Mouse (Mus musculus) macrophage (primary cell): Measurements from ENCODE around the gene Dohh. TPM values are rescaled to one million over a fixed set of nuclear protein-coding genes. Genes with fewer than 3 reads are reported as not detected.

Experiments
- H3K27ac ChIP-seq: fragments of 350-480 bp; formaldehyde crosslinking; 2 replicates; pipeline ENCODE4 v1.9.0; 2021
- H3K36me3 ChIP-seq: fragments of 350-480 bp; formaldehyde crosslinking; 2 replicates; pipeline ENCODE4 v1.9.0; 2021; ENCODE audit errors: inconsistent target
- H3K4me3 ChIP-seq: fragments of 350-480 bp; formaldehyde crosslinking; 2 replicates; pipeline ENCODE4 v1.9.0; 2021; ENCODE audit errors: inconsistent target
- H3K79me2 ChIP-seq: fragments of 350-480 bp; formaldehyde crosslinking; 2 replicates; pipeline ENCODE4 v1.9.0; 2021; ENCODE audit errors: inconsistent target
- WGBS: methylation state at CpG from one replicate; pipeline ENCODE4 v1.1.7; 2026; ENCODE audit warnings: inconsistent platforms; ENCODE audit not compliant: missing documents; 5-methylcytosine and 5-hydroxymethylcytosine counted together
- polyA plus RNA-seq: library from polyadenylated mRNA; stranded (reverse); fragments of 250-400 nt; gene quantifications from 3 replicates; pipeline ENCODE4 v1.2.4, GENCODE M21; 2018; ENCODE audit warnings: inconsistent platforms

The Dohh gene
- polyA plus RNA-seq, 1 experiment from 2014 or later, result 21.0 TPM

DNA sequence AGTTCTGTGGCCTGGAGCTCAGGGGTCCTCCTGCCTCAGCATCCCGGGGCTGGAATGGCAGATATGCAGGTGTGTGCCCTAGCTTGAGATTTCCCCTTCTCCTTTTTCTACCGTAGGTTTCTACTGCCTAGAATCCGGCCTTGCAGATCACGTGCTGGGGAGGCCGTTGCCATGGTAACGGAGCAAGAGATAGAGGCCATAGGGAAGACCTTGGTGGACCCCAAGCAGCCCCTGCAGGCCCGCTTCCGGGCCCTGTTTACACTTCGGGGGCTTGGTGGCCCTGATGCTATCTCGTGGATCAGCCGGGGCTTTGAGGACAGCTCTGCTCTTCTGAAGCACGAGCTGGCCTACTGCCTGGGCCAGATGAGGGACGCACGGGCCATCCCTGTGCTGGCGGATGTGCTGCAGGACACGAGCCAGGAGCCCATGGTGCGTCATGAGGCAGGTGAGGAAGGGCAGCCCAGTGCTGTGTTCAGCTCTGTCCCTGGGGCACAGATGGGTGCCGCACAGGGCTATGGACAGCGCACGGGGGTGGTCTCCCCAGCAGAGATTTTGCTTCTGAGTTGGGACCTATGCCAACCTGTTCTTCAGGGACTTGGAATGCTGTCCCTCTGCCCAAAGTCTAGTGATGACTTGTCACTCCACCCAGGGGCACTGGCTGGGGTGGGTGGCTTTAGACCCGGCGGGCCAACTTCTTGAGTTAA, 1.5 kb downstream of the Dohh start:
- Histone ChIP-seq H3K36me3 (peaks cover 22% of the 10 kb centered on the region; the same call in 1 of the 2 replicates), H3K27ac (no peak overlapping the region), H3K79me2 (peaks cover 32% of the 10 kb centered on the region), H3K4me3 (peak overlapping the region; percentile 100; the same call in 1 of the 2 replicates)
- WGBS, result 86% methylated on average over 22 of the region's 22 CpGs

DNA sequence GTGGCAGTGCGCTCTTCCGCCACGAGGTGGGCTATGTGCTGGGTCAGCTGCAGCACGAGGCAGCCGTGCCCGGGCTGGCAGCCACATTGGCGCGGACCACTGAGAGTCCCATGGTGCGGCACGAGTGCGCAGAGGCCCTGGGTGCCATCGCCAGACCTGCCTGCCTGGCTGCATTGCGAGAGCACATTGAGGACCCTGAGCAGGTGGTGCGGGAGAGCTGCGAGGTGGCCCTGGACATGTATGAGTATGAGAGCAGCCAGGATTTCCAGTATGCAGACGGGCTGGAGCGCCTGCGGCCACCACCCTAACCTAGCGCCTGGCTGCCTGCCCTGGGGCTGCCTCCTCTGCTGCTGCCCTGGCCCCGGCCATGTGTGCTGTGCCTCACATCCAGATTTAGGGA, 3.5 kb downstream of the Dohh start:
- WGBS, result 95% methylated on average over 19 of the region's 20 CpGs
- peaks cover 22% of the 10 kb centered on the region; the same call in 1 of the 2 replicates for H3K36me3 ChIP-seq
- peaks cover 32% of the 10 kb centered on the region for H3K79me2 ChIP-seq
- no peak overlapping the region for H3K27ac ChIP-seq
- no peak overlapping the region for H3K4me3 ChIP-seq

DNA sequence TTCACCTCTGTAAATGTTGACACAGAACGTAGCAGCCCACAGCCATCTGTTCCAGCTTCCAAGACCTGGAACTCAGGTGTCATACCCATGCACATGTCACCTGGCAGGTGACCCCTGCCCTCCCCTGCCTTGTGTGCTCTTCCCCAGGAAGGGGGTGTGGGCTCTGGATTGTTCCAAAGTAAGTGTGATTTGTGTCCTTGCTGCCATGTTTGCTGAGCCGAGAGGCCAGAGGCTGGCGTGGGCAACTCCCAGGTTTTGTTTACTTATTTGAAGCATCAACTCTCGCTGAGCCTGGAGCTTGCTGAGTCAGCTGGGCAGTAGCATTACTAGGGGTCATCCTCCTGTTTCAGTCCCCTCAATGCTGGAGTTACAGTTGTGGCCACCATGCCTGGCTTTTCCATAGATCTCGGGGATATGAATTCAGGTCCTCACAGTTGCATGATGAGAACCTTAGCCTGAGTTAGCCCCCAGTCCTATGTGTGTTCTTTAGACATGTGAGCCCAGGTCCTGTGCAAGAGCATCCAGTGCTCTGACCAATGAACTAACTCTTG, 4.4 kb downstream of the Dohh start, which contains the start of gene Gm48552:
Gene Gm48552, plus strand, starts transcription at position 501 of the 551 bp plus-strand sequence.
- WGBS, result 95% methylated on average over 5 of the region's 5 CpGs
- Histone ChIP-seq H3K27ac (peak within 1 kb of the TSS; percentile 41), H3K4me3 (no peak within 1 kb of the TSS), H3K36me3 (peaks cover 22% of the 10 kb centered on the region; the same call in 1 of the 2 replicates), H3K79me2 (peaks cover 32% of the 10 kb centered on the region)

DNA sequence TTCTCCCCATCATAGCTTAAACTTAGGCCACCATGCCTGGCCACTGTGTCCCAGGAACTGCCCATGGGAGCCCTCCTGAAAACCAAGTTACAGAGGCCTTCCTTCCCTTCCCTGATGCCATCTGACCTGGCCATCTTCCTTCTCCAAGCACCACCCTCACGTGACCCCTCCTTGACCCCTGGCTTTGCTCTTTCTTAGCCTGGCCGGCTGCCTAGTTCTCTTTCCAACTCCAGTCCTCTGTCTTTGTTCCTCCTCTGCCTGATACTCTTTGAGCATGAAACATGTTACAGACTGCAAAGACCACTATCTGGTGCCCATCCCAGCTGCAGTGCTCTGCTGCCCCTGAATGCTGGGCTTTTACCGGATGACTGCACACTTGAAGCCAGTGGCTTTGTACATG, 5.1 kb downstream of the Dohh start:
- WGBS, result 71% methylated on average over 3 of the region's 3 CpGs
- H3K27ac ChIP-seq, result peak overlapping the region; percentile 41
- peaks cover 32% of the 10 kb centered on the region for H3K79me2 ChIP-seq
- H3K36me3 ChIP-seq, result peaks cover 22% of the 10 kb centered on the region; the same call in 1 of the 2 replicates
- H3K4me3 ChIP-seq, result no peak overlapping the region

GRCm38 (mm10) chr10:81389801-81390677, 5.8 kb downstream of the Dohh start:
- peak overlapping the region; percentile 41 for H3K27ac ChIP-seq
- WGBS, result 67% methylated on average over 22 of the region's 23 CpGs

GRCm38 (mm10) chr10:81390678-81390965, 6.4 kb downstream of the Dohh start:
- H3K4me3 ChIP-seq, result no peak overlapping the region
- peaks cover 19% of the 10 kb centered on the region for H3K79me2 ChIP-seq
- 89% methylated on average over 12 of the region's 13 CpGs for WGBS
- peaks cover 22% of the 10 kb centered on the region; the same call in 1 of the 2 replicates for H3K36me3 ChIP-seq
- no peak overlapping the region for H3K27ac ChIP-seq

More at GRCm38 (mm10) chr10:81389801-81390677, 5.8 kb downstream of the Dohh start:
- Histone ChIP-seq H3K36me3 (peaks cover 22% of the 10 kb centered on the region; the same call in 1 of the 2 replicates), H3K79me2 (peaks cover 25% of the 10 kb centered on the region), H3K4me3 (no peak overlapping the region)

DNA sequence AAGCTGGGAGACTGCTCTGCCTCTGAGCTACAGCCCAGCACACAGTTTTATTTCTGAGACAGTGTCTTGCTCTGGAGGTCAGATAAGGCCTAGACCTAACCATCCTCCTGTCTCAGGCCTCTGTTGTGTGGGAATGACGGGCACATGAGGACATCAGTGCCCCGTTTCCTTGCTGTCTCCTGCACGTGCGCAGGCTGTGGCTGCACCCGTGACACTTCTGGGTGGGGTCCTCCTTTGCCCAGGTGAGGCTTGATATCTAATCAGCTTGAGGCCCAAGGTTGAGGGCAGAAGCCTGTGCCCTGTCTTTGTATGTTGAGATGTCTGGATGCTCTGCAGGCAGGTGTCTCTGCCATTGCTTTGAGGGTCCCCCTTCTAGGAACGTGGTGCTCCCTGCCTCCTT, 8.0 kb downstream of the Dohh start:
- Histone ChIP-seq H3K27ac (no peak overlapping the region), H3K79me2 (peaks cover 4% of the 10 kb centered on the region; the same call in 1 of the 2 replicates), H3K36me3 (peaks cover 10% of the 10 kb centered on the region; the same call in 1 of the 2 replicates), H3K4me3 (no peak overlapping the region)
- 97% methylated on average over 6 of the region's 6 CpGs for WGBS

- WGBS, result 74% methylated on average over 10 of the region's 14 CpGs
- H3K79me2 ChIP-seq, result peaks cover 7% of the 10 kb centered on the region; the same call in 1 of the 2 replicates
- H3K36me3 ChIP-seq, result peaks cover 14% of the 10 kb centered on the region; the same call in 1 of the 2 replicates
- peak within 1 kb of the TSS; percentile 48 for H3K27ac ChIP-seq
- H3K4me3 ChIP-seq, result peak within 1 kb of the TSS; percentile 33
Measured at GRCm38 (mm10) chr10:81392781-81393185, 8.6 kb downstream of the Dohh start, which contains the start of gene Smim24. Smim24 (plus strand) TSS chr10:81393051.

DNA sequence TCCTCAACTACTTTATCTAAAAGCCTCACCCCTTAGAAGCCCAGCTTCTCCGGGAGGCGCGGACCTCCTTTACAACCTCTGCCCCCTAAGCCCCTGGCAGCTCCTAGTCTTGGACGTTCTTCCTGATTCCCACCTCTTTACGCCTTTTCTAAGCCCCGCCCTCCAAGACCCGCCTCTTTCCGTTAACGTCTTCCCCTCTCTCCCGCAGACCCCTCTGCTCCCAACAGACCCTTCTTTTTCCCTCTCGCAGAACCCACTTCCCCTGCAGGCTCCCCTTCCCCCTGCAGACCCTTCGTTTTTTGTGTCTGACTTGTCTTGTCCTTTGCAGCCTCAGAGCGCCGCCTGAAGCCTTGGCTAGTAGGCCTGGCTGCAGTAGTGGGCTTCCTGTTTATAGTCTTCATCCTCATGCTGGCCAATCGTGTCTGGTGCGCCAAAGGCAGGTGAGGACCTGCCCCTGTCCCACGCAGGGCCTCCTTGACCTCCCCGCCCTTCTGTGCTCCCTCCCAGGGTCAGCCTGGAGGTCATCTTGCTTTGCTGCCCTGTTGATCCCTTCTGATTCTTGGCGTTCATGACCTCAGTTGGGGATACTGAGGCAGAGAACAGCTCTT, 9.3 kb downstream of the Dohh start:
- Histone ChIP-seq H3K79me2 (peaks cover 15% of the 10 kb centered on the region; the same call in 1 of the 2 replicates), H3K27ac (peak overlapping the region; percentile 48), H3K36me3 (peaks cover 11% of the 10 kb centered on the region; the same call in 1 of the 2 replicates), H3K4me3 (peak overlapping the region; percentile 33)
- WGBS, result 12% methylated on average over 18 of the region's 19 CpGs

DNA sequence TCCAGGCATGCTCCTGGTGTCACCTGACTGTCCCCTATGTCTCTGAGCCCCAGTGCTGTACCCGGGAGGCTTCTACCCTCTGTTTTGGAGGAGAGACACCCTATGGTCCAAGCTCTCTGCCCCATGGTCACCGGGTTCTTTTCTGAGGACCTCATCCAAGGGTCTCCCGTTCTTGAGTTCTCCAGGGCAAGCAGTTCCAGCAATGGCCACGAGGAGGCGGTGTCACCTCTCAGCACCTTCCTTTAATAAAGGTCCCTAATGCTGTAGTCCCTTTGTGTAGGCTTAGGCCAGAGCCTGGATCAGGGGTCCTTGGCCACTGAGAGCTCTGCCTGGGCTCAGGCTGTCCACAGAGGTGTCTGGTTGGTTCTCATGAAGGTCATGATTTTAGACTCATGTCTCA, 10.9 kb downstream of the Dohh start:
- no peak overlapping the region for H3K27ac ChIP-seq
- peaks cover 21% of the 10 kb centered on the region; the same call in 1 of the 2 replicates for H3K36me3 ChIP-seq
- peaks cover 30% of the 10 kb centered on the region; the same call in 1 of the 2 replicates for H3K79me2 ChIP-seq
- no peak overlapping the region for H3K4me3 ChIP-seq
- WGBS, result 24% methylated on average over 5 of the region's 5 CpGs

DNA sequence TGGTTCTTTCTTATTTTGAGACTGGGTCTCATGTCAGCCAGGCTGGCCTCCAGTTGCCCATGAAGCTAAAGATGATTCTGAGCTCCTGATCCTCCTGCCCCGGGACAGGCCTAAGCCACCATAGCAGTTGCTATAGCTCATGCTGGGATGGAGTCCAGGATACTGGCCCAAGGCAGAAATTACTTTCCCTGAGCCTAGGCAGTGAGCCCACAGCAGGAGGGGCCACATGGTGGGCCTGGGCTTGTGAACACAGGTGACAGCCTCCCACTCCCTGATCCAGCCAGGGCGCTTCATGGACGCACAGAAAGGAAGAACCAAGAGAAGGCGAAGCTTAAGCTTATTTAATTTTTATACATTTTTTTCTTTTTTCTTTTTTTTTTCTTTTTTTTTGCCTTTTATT, 11.6 kb downstream of the Dohh start:
- H3K36me3 ChIP-seq, result peaks cover 21% of the 10 kb centered on the region; the same call in 1 of the 2 replicates
- WGBS, result 100% methylated on average over 2 of the region's 4 CpGs
- peaks cover 38% of the 10 kb centered on the region; the same call in 1 of the 2 replicates for H3K79me2 ChIP-seq
- no peak overlapping the region for H3K4me3 ChIP-seq
- no peak overlapping the region for H3K27ac ChIP-seq

- WGBS, result 82% methylated on average over 5 of the region's 5 CpGs
Measured at GRCm38 (mm10) chr10:81396749-81397148, 12.5 kb downstream of the Dohh start.

GRCm38 (mm10) chr10:81399296-81399695, 15.1 kb downstream of the Dohh start:
- Histone ChIP-seq H3K79me2 (peaks cover 54% of the 10 kb centered on the region; the same call in 1 of the 2 replicates), H3K4me3 (no peak overlapping the region), H3K36me3 (peaks cover 31% of the 10 kb centered on the region; the same call in 1 of the 2 replicates), H3K27ac (no peak overlapping the region)
- whole genome bisulfite sequencing, result 92% methylated on average over 3 of the region's 5 CpGs

More at GRCm38 (mm10) chr10:81396749-81397148, 12.5 kb downstream of the Dohh start:
- no peak overlapping the region for H3K4me3 ChIP-seq
- H3K27ac ChIP-seq, result no peak overlapping the region
- H3K36me3 ChIP-seq, result peaks cover 21% of the 10 kb centered on the region; the same call in 1 of the 2 replicates
- H3K79me2 ChIP-seq, result peaks cover 43% of the 10 kb centered on the region; the same call in 1 of the 2 replicates
